Mouse (Mus musculus) heart, postnatal 0 days (tissue): ENCODE data around the gene Usp49.

Source experiments
- CTCF ChIP-seq: IDR thresholded peaks from 2 replicates; pipeline ENCODE4 v1.5.1; 2016; ENCODE audit warnings: antibody characterized with exemption, control low read depth, low read depth
- EP300 ChIP-seq: IDR thresholded peaks from 2 replicates; pipeline ENCODE4 v1.6.1; 2016; ENCODE audit warnings: antibody characterized with exemption, low read depth

GRCm38 (mm10) chr17:47609182-47609581 is 21.3 kb upstream of the Usp49 start:
- TF ChIP-seq CTCF, result no peak
- no peak for TF ChIP-seq EP300
